ENCODE assay signal across 7 mouse cellular contexts in genomic region chr9:107709096-107709696, GRCm38 (mm10). TPM values are rescaled to one million over a fixed set of nuclear protein-coding genes. Genes with fewer than 3 reads are reported as not detected.
A peak's percentile ranks its signal among the peaks of the same experiment; 100 is the strongest.
DNase-seq lines count a peak whose midpoint lies in the region; ATAC-seq lines count a peak whose summit lies in the region.

No protein-coding gene starts in this region.

- H3K9me3 ChIP-seq in megakaryocyte, embryonic 14.5 days, result no peaks in the 10 kb centered on the region
- H3K9me3 ChIP-seq in embryonic facial prominence, embryonic 12.5 days, result no peaks in the 10 kb centered on the region
- no peaks in the 10 kb centered on the region for H3K9me3 ChIP-seq in hindbrain, embryonic 13.5 days
- H3K9me3 ChIP-seq in midbrain, embryonic 15.5 days, result no peaks in the 10 kb centered on the region

- peak overlapping the region; percentile 91 for H3K4me3 ChIP-seq in megakaryocyte, embryonic 14.5 days (replicated peaks)
- peak overlapping the region; percentile 93 for H3K4me3 ChIP-seq in embryonic facial prominence, embryonic 12.5 days
- peak overlapping the region; percentile 83 for H3K4me3 ChIP-seq in hindbrain, embryonic 13.5 days
- peak overlapping the region; percentile 71 for H3K4me3 ChIP-seq in midbrain, embryonic 15.5 days

- peak overlapping the region; percentile 95 for H3K27ac ChIP-seq in embryonic facial prominence, embryonic 12.5 days
- peak overlapping the region; percentile 92 for H3K27ac ChIP-seq in hindbrain, embryonic 13.5 days
- peak overlapping the region; percentile 89 for H3K27ac ChIP-seq in midbrain, embryonic 15.5 days

- peaks cover 95% of the 10 kb centered on the region for H3K27me3 ChIP-seq in megakaryocyte, embryonic 14.5 days (replicated peaks)
- 0 out of 2 replicates have a peak, but pooled peaks cover 4% of the 10 kb centered on the region for H3K27me3 ChIP-seq in embryonic facial prominence, embryonic 12.5 days
- peaks cover 48% of the 10 kb centered on the region for H3K27me3 ChIP-seq in hindbrain, embryonic 13.5 days
- H3K27me3 ChIP-seq in midbrain, embryonic 15.5 days (replicated peaks), result no peaks in the 10 kb centered on the region

- under 1% methylated on average over 45 of the region's 55 CpGs for WGBS in embryonic facial prominence, embryonic 12.5 days
- under 1% methylated on average over 50 of the region's 55 CpGs for WGBS in hindbrain, embryonic 13.5 days
- WGBS in midbrain, embryonic 15.5 days, result under 1% methylated on average over 52 of the region's 55 CpGs

- no peak for ATAC-seq in megakaryocyte, adult 5-6 weeks (ENCODE audit: poor library complexity, severe bottlenecking)
- no peak for ATAC-seq in embryonic facial prominence, embryonic 12.5 days (ENCODE audit: insufficient number of reproducible peaks, insufficient read depth, low FRiP score, low TSS enrichment)
- ATAC-seq in hindbrain, embryonic 13.5 days (ENCODE audit: low FRiP score), result peak; percentile 28
- ATAC-seq in midbrain, embryonic 15.5 days (replicated peaks), result peak; percentile 31; the same call in 1 of the 2 replicates

- H3K4me1 ChIP-seq in megakaryocyte, embryonic 14.5 days, result peaks cover 49% of the 10 kb centered on the region
- peaks cover 43% of the 10 kb centered on the region for H3K4me1 ChIP-seq in embryonic facial prominence, embryonic 12.5 days
- H3K4me1 ChIP-seq in hindbrain, embryonic 13.5 days (replicated peaks), result peaks cover 63% of the 10 kb centered on the region
- H3K4me1 ChIP-seq in midbrain, embryonic 15.5 days, result peaks cover 49% of the 10 kb centered on the region

- no peak for DNase-seq in frontal cortex, adult 2 months (ENCODE audit: extremely low spot score in 1 of 2, low spot score in 1 of 2)
- no peak for DNase-seq in ovary, postnatal 36 days (ENCODE audit: low spot score)

- H3K4me2 ChIP-seq in embryonic facial prominence, embryonic 12.5 days (replicated peaks), result peak overlapping the region; percentile 76
- H3K4me2 ChIP-seq in hindbrain, embryonic 13.5 days, result peak overlapping the region; percentile 90
- H3K4me2 ChIP-seq in midbrain, embryonic 15.5 days, result peak overlapping the region; percentile 93

- no peaks in the 10 kb centered on the region for H3K36me3 ChIP-seq in megakaryocyte, embryonic 14.5 days (replicated peaks; ENCODE audit: low read length)
- H3K36me3 ChIP-seq in embryonic facial prominence, embryonic 12.5 days, result peaks cover 14% of the 10 kb centered on the region
- H3K36me3 ChIP-seq in hindbrain, embryonic 13.5 days, result peaks cover 14% of the 10 kb centered on the region
- H3K36me3 ChIP-seq in midbrain, embryonic 15.5 days (replicated peaks), result no peaks in the 10 kb centered on the region

- peak overlapping the region; percentile 97 for H3K9ac ChIP-seq in embryonic facial prominence, embryonic 12.5 days
- H3K9ac ChIP-seq in hindbrain, embryonic 13.5 days, result peak overlapping the region; percentile 97
- H3K9ac ChIP-seq in midbrain, embryonic 15.5 days, result peak overlapping the region; percentile 85

RNA-seq across cellular contexts. Expression of gene Sema3f, which starts 1.1 kb away (rescaled TPM):
- not detected in 2 replicates for polyA plus RNA-seq in megakaryocyte, embryonic 14.5 days (2012; ENCODE audit: insufficient read depth, low replicate concordance)
- total RNA-seq in megakaryocyte, adult 5-6 weeks (2015), result not detected in 2 replicates
- not detected in 2 replicates for total RNA-seq in megakaryocyte, adult 5-6 weeks (2017)
- 52.4 and 53.1 TPM in 2 replicates for polyA plus RNA-seq in embryonic facial prominence, embryonic 12.5 days (2016; fragmentation: Nextera tagmentation; extraction: Ambion mirVana)
- 16.4 and 17.0 TPM in 2 replicates for polyA plus RNA-seq in hindbrain, embryonic 13.5 days (2015; fragmentation: Nextera tagmentation; extraction: Ambion mirVana)
- polyA plus RNA-seq in midbrain, embryonic 15.5 days (2015; fragmentation: Nextera tagmentation; extraction: Ambion mirVana), result 26.0 and 31.2 TPM in 2 replicates
- 21.2 and 22.3 TPM in 2 replicates for polyA plus RNA-seq in frontal cortex, adult 2 months (2012; rRNA removed)

RNA-seq across cellular contexts. Expression of gene Gnat1, which starts 29.7 kb away (rescaled TPM):
- polyA plus RNA-seq in megakaryocyte, embryonic 14.5 days (2012; ENCODE audit: insufficient read depth, low replicate concordance), result not detected in 2 replicates
- total RNA-seq in megakaryocyte, adult 5-6 weeks (2015), result not detected in 2 replicates
- not detected in 2 replicates for total RNA-seq in megakaryocyte, adult 5-6 weeks (2017)
- 1.4 and 3.0 TPM in 2 replicates for polyA plus RNA-seq in embryonic facial prominence, embryonic 12.5 days (2016; fragmentation: Nextera tagmentation; extraction: Ambion mirVana)
- polyA plus RNA-seq in hindbrain, embryonic 13.5 days (2015; fragmentation: Nextera tagmentation; extraction: Ambion mirVana), result 1.8 TPM in 2 replicates
- polyA plus RNA-seq in midbrain, embryonic 15.5 days (2015; fragmentation: Nextera tagmentation; extraction: Ambion mirVana), result 2.1 and 2.2 TPM in 2 replicates
- polyA plus RNA-seq in frontal cortex, adult 2 months (2012; rRNA removed), result 0.15 and 0.28 TPM in 2 replicates

RNA-seq across cellular contexts. Expression of gene Slc38a3, which starts 39.9 kb away (rescaled TPM):
- polyA plus RNA-seq in megakaryocyte, embryonic 14.5 days (2012; ENCODE audit: insufficient read depth, low replicate concordance), result not detected in 2 replicates
- not detected in 2 replicates for total RNA-seq in megakaryocyte, adult 5-6 weeks (2015)
- not detected in 2 replicates for total RNA-seq in megakaryocyte, adult 5-6 weeks (2017)
- polyA plus RNA-seq in embryonic facial prominence, embryonic 12.5 days (2016; fragmentation: Nextera tagmentation; extraction: Ambion mirVana), result 8.2 and 8.3 TPM in 2 replicates
- 25.3 and 26.2 TPM in 2 replicates for polyA plus RNA-seq in hindbrain, embryonic 13.5 days (2015; fragmentation: Nextera tagmentation; extraction: Ambion mirVana)
- 31.8 and 40.4 TPM in 2 replicates for polyA plus RNA-seq in midbrain, embryonic 15.5 days (2015; fragmentation: Nextera tagmentation; extraction: Ambion mirVana)
- 256 and 260 TPM in 2 replicates for polyA plus RNA-seq in frontal cortex, adult 2 months (2012; rRNA removed)

Comparison
In these comparisons a context has a peak if more than half of its experiments do, and no peak if none do; other contexts are left out.
1. ATAC-seq: peak in hindbrain, embryonic 13.5 days (single experiment) and midbrain, embryonic 15.5 days (single experiment); none in megakaryocyte, adult 5-6 weeks (single experiment) and embryonic facial prominence, embryonic 12.5 days (single experiment).
2. RNA of gene Sema3f, which starts 1.1 kb away (polyA plus RNA-seq): 52.4 to 53.1 TPM in embryonic facial prominence, embryonic 12.5 days, 26.0 to 31.2 TPM in midbrain, embryonic 15.5 days, 21.2 to 22.3 TPM in frontal cortex, adult 2 months and 16.4 to 17.0 TPM in hindbrain, embryonic 13.5 days; not detected in megakaryocyte, embryonic 14.5 days; every median in the first group is over 10 times any median in the second.
3. Peak in every context shown above with its lines, with median percentiles within 50 percentile points of each other: H3K4me3 ChIP-seq, H3K27ac ChIP-seq, H3K4me2 ChIP-seq and H3K9ac ChIP-seq.